Mouse (Mus musculus) cerebellum, adult 2 months (tissue): ENCODE data around the gene Hist1h2bg. TPM values are rescaled to one million over a fixed set of nuclear protein-coding genes. Genes with fewer than 3 reads are reported as not detected.
A peak's percentile ranks its signal among the peaks of the same experiment; 100 is the strongest.
"Not testable (repeated sequence)": the region's sequence is repeated elsewhere in the genome, so short reads cannot be mapped to it uniquely, and the experiment has no call there.

Source experiments
- DNase-seq, 2 experiments: peaks; one replicate each; pipeline ENCODE4 v3.0.0; 2021
- H3K27ac ChIP-seq: fragments of 200-500 bp; 2 replicates; pipeline ENCODE4 v1.5.1; 2012; ENCODE audit warnings: low read length, control low read depth, inconsistent platforms; ENCODE audit not compliant: insufficient read depth
- H3K27me3 ChIP-seq: fragments of 200-500 bp; 2 replicates; pipeline ENCODE4 v1.6.1; 2012; ENCODE audit warnings: inconsistent platforms, mild to moderate bottlenecking, low read length, moderate library complexity; ENCODE audit not compliant: control insufficient read depth, insufficient read depth
- H3K4me1 ChIP-seq: fragments of 200-500 bp; 2 replicates; pipeline ENCODE4 v1.6.1; 2011; ENCODE audit warnings: low read length; ENCODE audit not compliant: control insufficient read depth, insufficient read depth
- H3K4me3 ChIP-seq: fragments of 200-500 bp; replicated peaks from 2 replicates; pipeline ENCODE3; 2011; ENCODE audit warnings: mild to moderate bottlenecking, low read depth, low read length, control low read depth; ENCODE audit not compliant: insufficient read depth
- CTCF ChIP-seq: fragments of 200-500 bp; IDR thresholded peaks from 2 replicates; pipeline ENCODE4 v1.5.1; 2011; ENCODE audit warnings: low read depth, mild to moderate bottlenecking, control low read depth, low read length, moderate library complexity, borderline replicate concordance; ENCODE audit not compliant: insufficient read depth
- POLR2A ChIP-seq: fragments of 200-500 bp; IDR thresholded peaks from 2 replicates; pipeline ENCODE4 v1.6.1; 2011; ENCODE audit warnings: low read length, control low read depth, borderline replicate concordance; ENCODE audit not compliant: insufficient read depth
- WGBS: fragments of 180-500 bp; shearing (Covaris S2); methylation state at CpG from one replicate; pipeline ENCODE4 v1.1.7; 2018; 5-methylcytosine and 5-hydroxymethylcytosine counted together
- polyA plus RNA-seq: library from polyadenylated mRNA; depleted of rRNA; stranded (reverse); fragments of >200 nt; gene quantifications from 2 replicates; pipeline ENCODE4 v1.2.3, GENCODE M21; 2012

The Hist1h2bg gene
- polyA plus RNA-seq, 1 experiment = 9.3 TPM

GRCm38 (mm10) chr13:23543965-23544786 is 27.0 kb upstream of the Hist1h2bg start, which contains the start of gene Hist1h3f:
Gene Hist1h3f (plus strand): TSS chr13:23544052.
- Histone ChIP-seq H3K27ac (peak within 1 kb of the TSS; percentile 86; the same call in 1 of the 2 replicates), H3K27me3 (no peaks in the 10 kb centered on the region), H3K4me1 (no peaks in the 10 kb centered on the region), H3K4me3 (peak within 1 kb of the TSS; percentile 64)
- TF ChIP-seq CTCF (no peak), POLR2A (peak; percentile 84; the same call in 1 of the 2 replicates)
- under 1% methylated on average over 29 of the region's 45 CpGs for WGBS
- peak; percentile 82 to 92 for DNase-seq

- H3K4me3 ChIP-seq = peak overlapping the region; percentile 15
- not testable (repeated sequence) for H3K4me1 ChIP-seq, H3K27me3 ChIP-seq, H3K27ac ChIP-seq
- WGBS = 1% methylated on average over 13 of the region's 14 CpGs
- peak in 1 of 2 experiments; percentile 49 for DNase-seq
Measured at GRCm38 (mm10) chr13:23544787-23545120, 26.4 kb upstream of the Hist1h2bg start.

- H3K27ac ChIP-seq = no peak overlapping the region
- DNase-seq = no peak
- no peaks in the 10 kb centered on the region for H3K4me1 ChIP-seq
- no peaks in the 10 kb centered on the region for H3K27me3 ChIP-seq
- no peak overlapping the region for H3K4me3 ChIP-seq
- no peak for TF ChIP-seq CTCF
- no peak for TF ChIP-seq POLR2A
- 80% methylated on average over 5 of the region's 5 CpGs for WGBS
Measured at GRCm38 (mm10) chr13:23546694-23547093, 24.5 kb upstream of the Hist1h2bg start.

GRCm38 (mm10) chr13:23550761-23551145 is 20.4 kb upstream of the Hist1h2bg start:
- no peak for TF ChIP-seq POLR2A
- no peak for TF ChIP-seq CTCF
- no peak overlapping the region for H3K27ac ChIP-seq
- WGBS = 15% methylated on average over 3 of the region's 3 CpGs
- no peaks in the 10 kb centered on the region for H3K27me3 ChIP-seq
- DNase-seq = no peak
- H3K4me1 ChIP-seq = no peaks in the 10 kb centered on the region; the same call in 1 of the 2 replicates
- no peak overlapping the region for H3K4me3 ChIP-seq

- under 1% methylated on average over 47 of the region's 47 CpGs for WGBS
- not testable (repeated sequence) for H3K27me3 ChIP-seq, H3K4me1 ChIP-seq
- DNase-seq = peak; percentile 88 to 92
- Histone ChIP-seq H3K27ac (0 out of 2 replicates have a peak within 1 kb of the TSS, but pooled peaks have one; percentile 3), H3K4me3 (peak within 1 kb of the TSS; percentile 42)
- TF ChIP-seq POLR2A (peak; percentile 91; the same call in 1 of the 2 replicates), CTCF (peak; percentile 12; the same call in 1 of the 2 replicates)
Measured at GRCm38 (mm10) chr13:23551146-23551834, 19.9 kb upstream of the Hist1h2bg start, which contains the start of gene Hist1h4f. Gene Hist1h4f (minus strand): TSS chr13:23551648.

- TF ChIP-seq POLR2A (no peak), CTCF (no peak)
- peak overlapping the region; percentile 42 for H3K4me3 ChIP-seq
- DNase-seq = no peak
- H3K27me3 ChIP-seq = no peaks in the 10 kb centered on the region
- peaks cover 2% of the 10 kb centered on the region; the same call in 1 of the 2 replicates for H3K4me1 ChIP-seq
- whole genome bisulfite sequencing = 43% methylated on average over 8 of the region's 8 CpGs
- no peak overlapping the region for H3K27ac ChIP-seq
Measured at GRCm38 (mm10) chr13:23551931-23552914, 19.0 kb upstream of the Hist1h2bg start.

GRCm38 (mm10) chr13:23552962-23553361 is 18.2 kb upstream of the Hist1h2bg start, which contains the start of gene Hist1h1d:
Gene Hist1h1d (plus strand): TSS chr13:23553262.
- no peak for TF ChIP-seq CTCF
- TF ChIP-seq POLR2A = no peak
- H3K4me1 ChIP-seq = peaks cover 2% of the 10 kb centered on the region; the same call in 1 of the 2 replicates
- no peak within 1 kb of the TSS for H3K4me3 ChIP-seq
- H3K27ac ChIP-seq = no peak within 1 kb of the TSS
- DNase-seq = no peak
- no peaks in the 10 kb centered on the region for H3K27me3 ChIP-seq

- DNase-seq = no peak
- TF ChIP-seq CTCF (no peak), POLR2A (no peak)
- Histone ChIP-seq H3K27ac (no peak overlapping the region), H3K27me3 (no peaks in the 10 kb centered on the region), H3K4me1 (peaks cover 2% of the 10 kb centered on the region; the same call in 1 of the 2 replicates), H3K4me3 (peak overlapping the region; percentile 33)
- 14% methylated on average over 9 of the region's 9 CpGs for WGBS
Measured at GRCm38 (mm10) chr13:23554393-23554792, 16.8 kb upstream of the Hist1h2bg start.
